Mouse (Mus musculus): ENCODE data around the gene Pnma1. TPM values are rescaled to one million over a fixed set of nuclear protein-coding genes. Genes with fewer than 3 reads are reported as not detected.

Pnma1 gene
- total RNA-seq, 2 experiments from 2014 or later: 0.10 to 0.17 TPM

DNA sequence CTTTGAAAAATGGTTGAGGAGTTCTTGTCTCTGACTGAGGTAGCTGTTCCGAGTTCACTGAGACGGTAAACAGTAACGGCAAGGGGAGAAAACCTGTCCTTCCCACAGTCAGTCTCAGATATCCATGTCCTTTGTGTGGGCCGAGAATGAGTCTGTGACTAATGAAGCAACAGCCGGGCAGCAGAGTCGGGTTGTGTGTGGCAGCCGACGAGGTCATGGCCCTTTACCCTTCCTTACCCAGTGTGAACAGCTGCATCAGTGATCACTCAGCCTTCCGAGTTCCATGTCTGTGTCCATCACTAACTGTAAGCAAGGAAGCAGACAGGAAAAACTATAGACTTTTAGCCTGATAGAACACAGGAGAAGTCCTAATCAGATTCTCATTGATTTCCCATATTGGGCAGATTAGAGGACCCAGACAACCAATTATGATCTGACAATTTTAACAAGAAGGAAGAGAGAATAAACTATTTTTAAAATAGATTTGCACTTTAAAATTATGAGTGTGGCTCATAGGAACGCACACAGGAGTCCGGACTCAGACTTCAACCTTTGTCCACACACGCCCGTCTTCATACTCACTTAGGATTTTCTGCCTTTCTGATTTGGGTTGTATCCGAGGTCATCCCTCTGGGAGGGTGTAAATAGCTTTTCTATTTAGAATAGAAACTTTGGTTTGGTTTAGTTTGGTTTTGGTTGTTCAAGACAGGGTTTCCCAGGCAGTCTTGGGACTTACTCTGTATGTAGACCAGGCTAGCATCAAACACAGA is 5.8 kb downstream of the Pnma1 start:
- Histone ChIP-seq H3K4me3 (no peak overlapping the region), H3K27ac (no peak overlapping the region)
- no peak for TF ChIP-seq CTCF (IDR thresholded peaks at IDR 0.05)
- no peak for DNase-seq
- intact Hi-C loops (cut with DNase I): no loop called here

DNA sequence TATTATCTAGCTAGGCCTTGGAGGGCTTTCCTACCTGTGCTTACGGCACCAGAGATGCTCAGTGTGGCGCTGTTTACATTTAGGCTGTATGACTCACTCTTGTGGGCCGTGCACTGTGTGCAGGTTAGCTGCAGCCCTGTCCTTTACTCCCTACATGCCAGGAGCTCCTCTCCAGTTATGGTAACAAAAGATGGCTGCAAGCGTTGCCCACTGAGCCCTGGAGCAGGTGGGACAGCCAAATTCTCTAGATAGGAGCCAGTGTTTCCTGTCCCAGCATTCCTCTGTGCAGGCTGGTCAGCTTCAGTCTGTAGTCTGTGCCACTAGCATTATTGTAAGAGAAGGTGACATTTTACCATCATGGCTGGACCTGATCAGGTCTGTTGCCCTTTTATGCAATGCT is 7.0 kb downstream of the Pnma1 start:
- TF ChIP-seq CTCF (IDR thresholded peaks at IDR 0.05): no peak
- intact Hi-C loops (cut with DNase I): no loop called here
- no peak overlapping the region for H3K27ac ChIP-seq
- no peak for DNase-seq
- H3K4me3 ChIP-seq: no peak overlapping the region

DNA sequence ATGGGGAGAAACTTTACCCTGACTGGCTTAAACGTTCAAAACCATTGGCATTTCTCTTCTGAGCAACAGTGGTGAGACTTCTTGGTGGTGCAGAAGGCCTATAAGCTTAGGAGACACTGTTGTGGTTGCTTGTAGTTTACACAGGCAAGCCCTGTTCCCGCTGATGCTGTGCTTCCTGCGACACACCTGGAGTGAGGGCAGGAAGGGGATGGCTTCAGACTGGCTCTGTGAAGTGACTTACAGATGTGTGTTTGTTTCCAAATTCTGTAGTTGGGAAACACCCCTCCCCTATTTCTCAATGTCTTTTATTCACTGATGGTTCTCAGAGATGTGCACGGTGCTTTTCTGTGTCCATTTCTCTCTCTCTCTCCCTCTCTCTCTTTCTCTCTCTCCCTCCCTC is 8.2 kb downstream of the Pnma1 start:
- intact Hi-C loops (cut with DNase I): no loop called here
- DNase-seq: no peak
- no peak overlapping the region for H3K4me3 ChIP-seq
- no peak for TF ChIP-seq CTCF (IDR thresholded peaks at IDR 0.05)
- no peak overlapping the region for H3K27ac ChIP-seq

DNA sequence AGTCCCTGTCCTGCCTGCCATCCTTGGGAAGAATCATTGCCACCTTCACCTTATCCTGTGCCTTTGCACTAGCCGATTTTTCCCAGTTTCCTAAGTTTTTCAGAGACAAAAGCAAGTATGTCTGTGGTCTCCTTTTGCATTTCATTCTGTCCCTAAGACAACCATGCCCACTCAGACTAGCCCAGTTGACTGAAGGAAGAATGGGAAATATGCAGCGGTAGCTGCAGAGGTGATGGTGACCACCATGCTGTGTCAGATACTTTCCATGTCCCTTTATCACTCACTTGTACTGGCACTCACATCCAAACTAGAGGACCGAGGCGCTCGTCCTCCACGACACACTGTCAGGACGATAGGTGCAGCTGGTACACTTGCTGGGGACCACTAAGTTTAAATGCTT is 11.2 kb downstream of the Pnma1 start:
- Histone ChIP-seq H3K4me3 (no peak overlapping the region), H3K27ac (no peak overlapping the region)
- TF ChIP-seq CTCF (IDR thresholded peaks at IDR 0.05): no peak
- intact Hi-C loops (cut with DNase I): no loop called here
- no peak for DNase-seq

DNA sequence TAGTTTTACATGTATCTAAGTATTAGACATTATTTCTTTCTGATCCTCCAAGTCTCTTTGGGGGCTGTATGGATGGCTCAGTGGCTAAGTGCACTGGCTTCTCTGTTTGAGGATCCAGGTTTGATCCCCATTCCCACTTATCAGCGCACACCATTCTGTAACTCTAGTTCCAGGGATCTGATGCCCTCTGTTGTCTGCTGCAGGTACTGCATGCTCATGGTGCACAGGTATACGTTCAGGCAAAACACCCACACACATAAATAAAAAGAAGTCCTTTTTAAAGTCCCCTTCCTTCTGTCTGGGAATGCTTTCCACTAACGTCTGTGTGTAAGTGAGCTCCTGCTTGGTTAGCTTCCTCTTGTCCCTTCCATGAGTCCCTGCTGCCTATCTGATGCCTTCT is 16.0 kb downstream of the Pnma1 start:
- intact Hi-C loops (cut with DNase I): no loop called here
- DNase-seq: no peak
- H3K27ac ChIP-seq: no peak overlapping the region
- peak; percentile 59 for TF ChIP-seq CTCF (IDR thresholded peaks at IDR 0.05)
- H3K4me3 ChIP-seq: no peak overlapping the region

DNA sequence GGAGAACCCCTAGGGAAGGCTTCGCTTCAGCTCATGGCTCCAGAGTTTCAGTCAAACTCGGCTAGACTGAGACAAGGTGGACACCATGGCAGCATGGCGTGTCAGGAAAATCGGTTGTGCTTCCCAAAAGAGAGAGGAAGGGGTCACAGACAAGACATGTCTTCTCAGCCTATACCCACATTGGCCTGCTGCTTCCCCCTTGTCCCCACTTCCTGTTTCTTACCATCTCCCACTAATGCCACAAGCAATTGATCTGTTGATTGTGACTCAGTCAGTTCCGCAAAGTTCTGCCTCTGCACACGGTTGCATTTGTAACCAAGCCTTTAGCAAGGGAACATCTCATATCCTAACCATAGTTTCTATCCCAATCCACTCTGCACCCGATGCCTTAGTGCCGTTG is 18.4 kb downstream of the Pnma1 start:
- DNase-seq: no peak
- intact Hi-C loops (cut with DNase I): no loop called here
- no peak for TF ChIP-seq CTCF (IDR thresholded peaks at IDR 0.05)
- no peak overlapping the region for H3K4me3 ChIP-seq
- no peak overlapping the region for H3K27ac ChIP-seq

DNA sequence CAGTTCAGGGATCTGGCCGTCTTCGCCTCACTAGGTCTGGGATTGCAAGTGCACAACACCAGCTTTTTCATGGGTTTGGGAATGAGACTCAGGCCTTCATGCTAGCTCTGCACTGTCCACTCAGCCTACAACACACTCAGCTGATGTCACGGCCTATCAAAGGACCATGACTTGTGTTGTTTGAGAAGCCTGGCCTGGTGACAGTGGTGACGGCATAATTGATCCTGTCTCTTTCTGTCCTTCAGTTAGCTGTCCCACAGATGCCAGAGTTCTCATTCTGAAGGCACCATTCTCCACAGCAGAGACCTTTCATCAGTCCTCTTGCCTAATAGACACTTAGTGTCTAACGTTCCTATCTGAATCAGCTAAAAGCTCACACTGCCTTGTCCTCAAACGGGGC is 19.7 kb downstream of the Pnma1 start:
- no peak for DNase-seq
- TF ChIP-seq CTCF (IDR thresholded peaks at IDR 0.05): no peak
- Histone ChIP-seq H3K27ac (no peak overlapping the region), H3K4me3 (no peak overlapping the region)
- intact Hi-C loops (cut with DNase I): no loop called here

DNA sequence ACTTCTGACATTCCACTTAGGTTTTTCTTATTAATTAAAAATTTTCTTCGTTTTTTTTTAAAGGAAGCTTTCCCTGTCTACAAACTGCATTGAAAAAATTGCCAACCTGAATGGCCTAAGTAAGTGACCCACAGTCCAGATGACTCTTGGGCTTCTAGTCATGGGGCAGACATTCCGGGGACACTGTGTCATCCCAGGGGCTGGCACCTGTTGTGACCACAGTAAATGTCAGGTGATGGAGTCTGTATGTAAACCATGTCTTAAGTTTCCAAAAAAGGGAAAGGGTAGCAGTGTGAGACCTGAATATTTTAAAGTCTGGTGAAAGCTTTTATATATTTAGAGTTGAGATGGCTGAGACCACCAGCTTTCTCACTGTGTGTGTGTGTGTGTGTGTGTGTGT is 21.4 kb downstream of the Pnma1 start:
- intact Hi-C loops (cut with DNase I): no loop called here
- TF ChIP-seq CTCF (IDR thresholded peaks at IDR 0.05): no peak
- H3K27ac ChIP-seq: no peak overlapping the region
- DNase-seq: no peak
- H3K4me3 ChIP-seq: no peak overlapping the region

DNA sequence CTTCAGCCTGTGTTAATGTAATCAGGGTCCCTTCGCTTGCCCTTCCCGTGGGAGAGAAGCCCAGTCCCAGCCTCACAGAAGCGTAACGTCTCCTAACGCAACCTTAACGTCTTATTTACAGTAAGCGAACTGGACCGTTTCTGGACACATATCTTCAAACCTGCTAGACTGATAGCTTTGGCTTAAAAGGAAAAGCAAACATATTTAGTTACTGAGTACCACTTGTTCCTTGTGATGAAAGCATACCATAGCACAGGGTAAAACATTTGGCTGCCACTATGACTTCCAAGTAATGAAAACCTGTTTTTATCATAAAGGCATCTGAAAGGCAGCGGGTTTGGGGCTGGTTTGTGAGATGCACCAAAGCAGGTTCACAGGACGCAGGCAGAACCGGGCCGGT is 22.4 kb downstream of the Pnma1 start:
- no peak overlapping the region for H3K4me3 ChIP-seq
- no peak overlapping the region for H3K27ac ChIP-seq
- TF ChIP-seq CTCF (IDR thresholded peaks at IDR 0.05): no peak
- DNase-seq: no peak
- intact Hi-C loops (cut with DNase I): no loop called here

DNA sequence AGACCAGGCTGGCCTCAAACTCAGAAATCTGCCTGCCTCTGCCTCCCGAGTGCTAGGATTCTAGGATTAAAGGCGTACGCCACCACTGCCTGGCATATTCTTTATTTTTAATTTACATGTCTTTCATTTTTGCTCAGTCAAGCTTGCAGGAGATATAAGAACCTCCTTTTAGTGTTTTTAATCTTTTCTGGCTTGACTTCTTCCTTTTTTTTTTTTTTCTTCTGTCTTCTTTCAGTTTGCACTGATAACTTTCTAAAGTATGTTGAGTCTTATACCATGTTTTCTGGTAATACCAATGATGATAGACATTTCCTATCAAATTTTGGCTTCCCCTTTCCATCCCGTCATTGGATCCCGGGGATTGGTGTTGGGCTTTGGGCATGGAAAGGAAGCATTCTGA is 28.7 kb downstream of the Pnma1 start:
- H3K4me3 ChIP-seq: no peak overlapping the region
- no peak overlapping the region for H3K27ac ChIP-seq
- no peak for TF ChIP-seq CTCF (IDR thresholded peaks at IDR 0.05)
- no peak for DNase-seq
- intact Hi-C loops (cut with DNase I): no loop called here

DNA sequence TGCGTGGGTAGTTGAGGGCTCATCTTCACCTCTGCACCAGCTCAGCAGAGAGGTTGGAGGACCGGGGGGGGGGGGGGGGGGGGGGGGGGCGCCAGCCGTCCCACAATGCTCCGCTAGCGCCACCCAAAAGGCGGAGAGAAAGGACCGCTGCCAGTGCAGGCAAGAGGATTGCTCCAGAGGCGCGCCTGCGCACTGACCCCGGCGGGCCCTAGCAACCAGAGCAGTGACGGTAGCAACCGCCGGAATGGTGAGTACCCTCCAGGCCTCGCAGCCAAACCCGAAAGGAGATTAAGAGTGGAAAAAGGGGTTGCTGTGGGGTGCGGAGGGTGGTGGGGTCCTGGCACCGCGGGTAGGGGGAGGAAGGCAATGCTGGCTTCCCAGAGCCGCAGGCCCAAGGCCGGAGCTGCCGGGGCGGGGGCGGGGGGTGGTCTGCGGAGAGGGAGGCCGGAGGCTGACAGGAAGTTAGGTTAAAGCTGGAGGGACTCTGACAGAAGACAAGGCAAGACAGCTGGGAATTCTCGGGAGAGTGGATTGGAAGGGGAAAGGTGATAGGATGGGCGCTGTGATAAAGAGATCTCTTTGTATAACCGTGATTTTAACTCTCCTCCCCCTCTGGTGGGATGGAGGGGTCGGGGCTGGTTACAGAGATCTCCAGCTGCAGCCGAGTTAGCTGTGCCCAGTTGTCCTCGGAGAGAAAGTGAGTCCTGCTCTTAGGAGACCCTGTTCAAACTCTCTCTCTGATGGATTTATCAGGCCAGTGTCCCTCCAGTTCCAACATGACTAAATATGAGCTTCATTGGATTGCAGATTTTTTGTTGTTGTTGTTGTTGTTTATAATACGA is 33.9 kb downstream of the Pnma1 start, which contains the start of gene Dnal1:
Gene Dnal1, plus strand, starts transcription at position 214 of the 842 bp plus-strand sequence.
- H3K4me3 ChIP-seq: peak within 1 kb of the TSS; percentile 86
- peak within 1 kb of the TSS; percentile 77 for H3K27ac ChIP-seq
- no peak for TF ChIP-seq CTCF (IDR thresholded peaks at IDR 0.05)
- intact Hi-C loops (cut with DNase I): loop anchor here (1.0 kb wide), 1 partner anchor 80 kb away; no protein-coding TSS in a partner anchor
- peak; percentile 95 for DNase-seq

DNA sequence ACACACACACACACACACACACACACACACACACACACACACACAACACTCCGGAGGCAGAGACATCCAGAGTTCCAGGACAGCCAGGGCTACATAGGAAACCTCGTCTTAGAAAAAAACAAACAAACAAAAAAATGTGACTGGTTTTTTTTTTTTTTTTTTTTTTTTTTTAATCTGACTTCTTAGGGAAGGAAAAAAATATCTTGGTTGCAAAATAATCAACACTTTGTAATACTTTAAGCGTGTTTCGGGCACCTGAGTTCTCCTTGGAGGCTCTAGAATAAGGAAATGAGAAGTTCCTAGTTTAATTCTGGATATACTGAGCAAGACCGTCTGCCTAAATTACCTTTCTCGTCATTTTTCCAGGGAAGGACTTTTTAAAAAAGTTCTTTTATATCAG is 34.6 kb downstream of the Pnma1 start:
- TF ChIP-seq CTCF (IDR thresholded peaks at IDR 0.05): no peak
- intact Hi-C loops (cut with DNase I): loop anchor here (1.0 kb wide), 1 partner anchor 81 kb away; no protein-coding TSS in a partner anchor
- peak overlapping the region; percentile 50; the same call in 1 of the 2 replicates for H3K27ac ChIP-seq
- H3K4me3 ChIP-seq: peak overlapping the region; percentile 86
- DNase-seq: no peak

DNA sequence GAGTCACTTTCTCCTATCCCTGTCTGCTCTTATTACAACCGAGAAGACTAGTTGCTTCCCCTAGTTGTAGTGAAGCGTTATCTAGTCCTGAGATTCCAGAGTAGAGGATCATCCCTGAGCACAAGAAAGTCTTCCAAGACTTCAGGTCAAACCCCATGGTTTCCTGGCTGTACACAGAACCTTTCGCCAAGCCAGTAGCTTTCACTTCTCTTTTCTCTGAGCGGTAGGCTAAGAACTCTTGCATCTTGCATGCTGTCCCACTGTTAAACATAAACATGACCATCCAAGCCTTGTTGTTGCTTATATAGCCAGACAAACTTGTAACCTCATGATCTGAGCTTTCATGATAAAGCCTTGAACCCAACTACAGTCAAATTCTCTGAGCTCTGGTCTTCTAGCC is 37.5 kb downstream of the Pnma1 start:
- no peak for TF ChIP-seq CTCF (IDR thresholded peaks at IDR 0.05)
- DNase-seq: no peak
- intact Hi-C loops (cut with DNase I): no loop called here

More for the DNA sequence above, 37.5 kb downstream of the Pnma1 start:
- Histone ChIP-seq H3K4me3 (no peak overlapping the region), H3K27ac (no peak overlapping the region)
